Comparison of ENCODE assay signal across 33 mouse cellular contexts in the genomic region with DNA sequence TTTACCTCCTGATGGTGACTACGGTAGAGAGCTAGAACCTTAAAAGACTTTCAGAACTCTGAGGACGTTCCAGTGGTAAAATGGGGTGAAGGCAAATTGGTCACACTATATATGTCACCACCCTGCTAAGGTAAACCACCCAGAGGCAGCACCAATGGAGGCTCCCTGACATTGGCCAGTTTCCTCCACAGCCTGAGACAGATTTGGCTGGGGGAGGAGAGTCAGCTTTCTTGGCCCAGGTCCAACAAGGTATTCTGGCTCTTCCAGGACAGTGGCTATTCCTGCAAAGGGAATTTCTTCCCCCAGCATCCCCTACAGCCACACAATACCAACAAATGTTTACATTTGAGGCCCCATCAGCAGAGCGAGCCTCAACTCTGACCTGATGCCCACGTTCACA. TPM values are rescaled to one million over a fixed set of nuclear protein-coding genes. Genes with fewer than 3 reads are reported as not detected.
DNase-seq lines count a peak whose midpoint lies in the region; ATAC-seq and TF ChIP-seq lines count a peak whose summit lies in the region.
"Had no signal": no experiment of that assay in that cellular context is flagged by ENCODE, and none has a peak within 500 bp of the region (broad histone marks: within the 10 kb centered on the region; RNA-seq: fewer than 3 reads in every experiment).

No protein-coding gene starts in this region.

- TF ChIP-seq CTCF in kidney, postnatal 0 days (IDR thresholded peaks at IDR 0.05; ENCODE audit: low read depth), result no peak

- H3K4me1 ChIP-seq in midbrain, embryonic 14.5 days (ENCODE audit: control insufficient read depth, insufficient read depth, low read length), result no peaks in the 10 kb centered on the region
- H3K4me1 ChIP-seq in midbrain, embryonic 11.5 days (ENCODE audit: control insufficient read depth, insufficient read depth, low read length), result no peaks in the 10 kb centered on the region
- peaks cover 13% of the 10 kb centered on the region; the same call in 1 of the 2 replicates for H3K4me1 ChIP-seq in kidney, postnatal 0 days (replicated peaks; ENCODE audit: insufficient read depth, low read length)
- H3K4me1 ChIP-seq in forebrain, embryonic 15.5 days, result peaks cover 3% of the 10 kb centered on the region; the same call in 1 of the 2 replicates
- H3K4me1 ChIP-seq: heart, embryonic 10.5 days; heart, embryonic 15.5 days; limb, embryonic 15.5 days; midbrain, embryonic 10.5 days had no signal

- 72% methylated on average over 4 of the region's 4 CpGs for WGBS in midbrain, embryonic 14.5 days
- 76% methylated on average over 4 of the region's 4 CpGs for WGBS in midbrain, embryonic 11.5 days
- WGBS in kidney, postnatal 0 days, result 42% methylated on average over 4 of the region's 4 CpGs
- 76% methylated on average over 4 of the region's 4 CpGs for WGBS in forebrain, embryonic 15.5 days

- H3K27me3 ChIP-seq in midbrain, embryonic 14.5 days (ENCODE audit: control insufficient read depth, insufficient read depth, low read length), result no peaks in the 10 kb centered on the region
- no peaks in the 10 kb centered on the region for H3K27me3 ChIP-seq in midbrain, embryonic 11.5 days (ENCODE audit: control insufficient read depth, insufficient read depth, low read length)
- H3K27me3 ChIP-seq in kidney, postnatal 0 days (ENCODE audit: insufficient read depth, low read length), result no peaks in the 10 kb centered on the region
- no peaks in the 10 kb centered on the region for H3K27me3 ChIP-seq in forebrain, embryonic 15.5 days
- H3K27me3 ChIP-seq: Patski; stomach, embryonic 15.5 days had no signal

- DNase-seq in cerebellum, postnatal 10 days, result peak; percentile 43 to 61
- DNase-seq in cerebellum, adult 11-12 months, result no peak
- DNase-seq in midbrain, embryonic 14.5 days, result no peak
- no peak for DNase-seq in midbrain, embryonic 11.5 days (ENCODE audit: low spot score, missing footprints)
- DNase-seq in kidney, postnatal 0 days (ENCODE audit: low spot score), result no peak
- DNase-seq in heart, postnatal 14 days, result no peak
- no peak for DNase-seq in gastrocnemius, adult 18-20 months (ENCODE audit: low spot score)
- DNase-seq: adrenal gland, postnatal 10 days; cerebellum, adult 9-11 months; forebrain, postnatal 0 days; gastrocnemius, postnatal 14 days; heart, adult 11 months; heart, postnatal 36 days; lung, adult 2 months; lung, postnatal 14 days had no signal

- no peaks in the 10 kb centered on the region for H3K9me3 ChIP-seq in midbrain, embryonic 14.5 days (ENCODE audit: control insufficient read depth, low read length)
- H3K9me3 ChIP-seq in midbrain, embryonic 11.5 days (ENCODE audit: control insufficient read depth, low read length), result no peaks in the 10 kb centered on the region
- H3K9me3 ChIP-seq in kidney, postnatal 0 days (replicated peaks; ENCODE audit: low read length), result no peaks in the 10 kb centered on the region
- no peaks in the 10 kb centered on the region for H3K9me3 ChIP-seq in forebrain, embryonic 15.5 days
- H3K9me3 ChIP-seq: heart, embryonic 10.5 days; heart, embryonic 15.5 days; hindbrain, embryonic 13.5 days; limb, embryonic 10.5 days; limb, embryonic 15.5 days; midbrain, embryonic 10.5 days; neural tube, embryonic 13.5 days; stomach, embryonic 15.5 days had no signal

- intact Hi-C loops in heart, postnatal 14 days (cut with DNase I), result loop anchor here (5.0 kb wide), 1 partner anchor 119 kb away; no protein-coding TSS in a partner anchor

- no peak for ATAC-seq in midbrain, embryonic 14.5 days (ENCODE audit: low FRiP score, low TSS enrichment)
- no peak for ATAC-seq in midbrain, embryonic 11.5 days (ENCODE audit: low FRiP score)
- ATAC-seq in kidney, postnatal 0 days (replicated peaks; ENCODE audit: low FRiP score, low read depth), result no peak
- ATAC-seq in forebrain, embryonic 15.5 days (replicated peaks), result no peak
- ATAC-seq: forebrain, postnatal 0 days; inflammation-experienced regulatory T-cells, adult 6 months; Patski had no signal

- H3K36me3 ChIP-seq in midbrain, embryonic 14.5 days (ENCODE audit: control insufficient read depth, insufficient read depth, low read length), result no peaks in the 10 kb centered on the region
- no peaks in the 10 kb centered on the region for H3K36me3 ChIP-seq in midbrain, embryonic 11.5 days (ENCODE audit: control insufficient read depth, insufficient read depth, low read length)
- no peaks in the 10 kb centered on the region for H3K36me3 ChIP-seq in kidney, postnatal 0 days (ENCODE audit: insufficient read depth, low read length)
- no peaks in the 10 kb centered on the region for H3K36me3 ChIP-seq in forebrain, embryonic 15.5 days
- H3K36me3 ChIP-seq: heart, embryonic 10.5 days; heart, embryonic 15.5 days; hindbrain, embryonic 13.5 days; limb, embryonic 10.5 days; limb, embryonic 15.5 days; midbrain, embryonic 10.5 days; neural tube, embryonic 13.5 days; stomach, embryonic 15.5 days had no signal

- H3K4me3 ChIP-seq in midbrain, embryonic 14.5 days (replicated peaks; ENCODE audit: low read depth, low read length), result no peak overlapping the region
- no peak overlapping the region for H3K4me3 ChIP-seq in midbrain, embryonic 11.5 days (ENCODE audit: low read depth, low read length)
- H3K4me3 ChIP-seq in kidney, postnatal 0 days (replicated peaks; ENCODE audit: low read depth, low read length), result no peak overlapping the region
- H3K4me3 ChIP-seq in forebrain, embryonic 15.5 days, result no peak overlapping the region
- H3K4me3 ChIP-seq: erythroblast, embryonic 14.5 days; heart, embryonic 10.5 days; heart, embryonic 15.5 days; hindbrain, embryonic 13.5 days; limb, embryonic 10.5 days; limb, embryonic 15.5 days; midbrain, embryonic 10.5 days; neural tube, embryonic 13.5 days; stomach, embryonic 15.5 days had no signal

- no peak overlapping the region for H3K9ac ChIP-seq in midbrain, embryonic 14.5 days (replicated peaks; ENCODE audit: low read length)
- H3K9ac ChIP-seq in midbrain, embryonic 11.5 days (ENCODE audit: low read length), result no peak overlapping the region
- no peak overlapping the region for H3K9ac ChIP-seq in kidney, postnatal 0 days (ENCODE audit: low read depth, low read length)
- no peak overlapping the region for H3K9ac ChIP-seq in forebrain, embryonic 15.5 days (replicated peaks)
- H3K9ac ChIP-seq: forebrain, postnatal 0 days; heart, embryonic 15.5 days; hindbrain, embryonic 13.5 days; limb, embryonic 15.5 days; liver, embryonic 14.5 days; neural tube, embryonic 13.5 days; stomach, embryonic 15.5 days had no signal

- 0 out of 2 replicates have a peak overlapping the region, but pooled peaks have one; percentile 5 for H3K27ac ChIP-seq in midbrain, embryonic 14.5 days (replicated peaks; ENCODE audit: low read depth, low read length)
- no peak overlapping the region for H3K27ac ChIP-seq in midbrain, embryonic 11.5 days (ENCODE audit: low read depth, low read length)
- peak overlapping the region; percentile 95 for H3K27ac ChIP-seq in kidney, postnatal 0 days
- H3K27ac ChIP-seq in forebrain, embryonic 15.5 days (replicated peaks), result no peak overlapping the region
- H3K27ac ChIP-seq: heart, embryonic 10.5 days; heart, embryonic 15.5 days; hindbrain, embryonic 13.5 days; limb, embryonic 10.5 days; limb, embryonic 15.5 days; liver, embryonic 14.5 days; midbrain, embryonic 10.5 days; neural tube, embryonic 13.5 days; stomach, embryonic 15.5 days had no signal

- H3K4me2 ChIP-seq in midbrain, embryonic 14.5 days (ENCODE audit: low read length), result no peak overlapping the region
- no peak overlapping the region for H3K4me2 ChIP-seq in midbrain, embryonic 11.5 days
- peak overlapping the region; percentile 23 for H3K4me2 ChIP-seq in kidney, postnatal 0 days (ENCODE audit: low read length)
- no peak overlapping the region for H3K4me2 ChIP-seq in forebrain, embryonic 15.5 days (replicated peaks)
- H3K4me2 ChIP-seq: heart, embryonic 15.5 days; hindbrain, embryonic 13.5 days; limb, embryonic 15.5 days; neural tube, embryonic 13.5 days; stomach, embryonic 15.5 days had no signal

RNA-seq across cellular contexts. Expression of a gene that starts 31.9 kb away (rescaled TPM):
- polyA plus RNA-seq in midbrain, embryonic 14.5 days (2014; fragmentation: Nextera tagmentation; extraction: Ambion mirVana), result 0.12 TPM in 2 replicates
- polyA plus RNA-seq in midbrain, embryonic 11.5 days (2014; fragmentation: Nextera tagmentation; extraction: Ambion mirVana), result not detected in 2 replicates
- polyA plus RNA-seq in kidney, postnatal 0 days (2015; fragmentation: Nextera tagmentation; extraction: Ambion mirVana), result 88.8 and 92.6 TPM in 2 replicates
- polyA plus RNA-seq in forebrain, embryonic 15.5 days (2015; fragmentation: Nextera tagmentation; extraction: Ambion mirVana), result 0.08 TPM in 1 of 2 replicates, not detected in the other
- total RNA-seq in heart, postnatal 14 days (2021), result not detected
- not detected for total RNA-seq in gastrocnemius, adult 18-20 months (2021)
- total RNA-seq: forebrain, postnatal 0 days; gastrocnemius, postnatal 14 days; heart, postnatal 36 days; megakaryocyte progenitor cell, adult 5-6 weeks; midbrain, postnatal 0 days had no signal
- polyA plus RNA-seq: C2C12; embryonic facial prominence, embryonic 14.5 days; erythroblast, embryonic 14.5 days; forebrain, embryonic 11.5 days; inflammation-experienced regulatory T-cells, adult 6 months; limb, embryonic 10.5 days; midbrain, embryonic 10.5 days had no signal

Comparison
In these comparisons a context has a peak if more than half of its experiments do, and no peak if none do; other contexts are left out.
1. DNase-seq: peak in cerebellum, postnatal 10 days (2 of 2); none in cerebellum, adult 11-12 months (single experiment), midbrain, embryonic 14.5 days (single experiment), midbrain, embryonic 11.5 days (single experiment), kidney, postnatal 0 days (single experiment), heart, postnatal 14 days (0 of 2) and gastrocnemius, adult 18-20 months (single experiment).
2. H3K27ac ChIP-seq: peak in midbrain, embryonic 14.5 days (single experiment) and kidney, postnatal 0 days (single experiment); none in midbrain, embryonic 11.5 days (single experiment) and forebrain, embryonic 15.5 days (single experiment).
3. RNA of a gene that starts 31.9 kb away (polyA plus RNA-seq): 88.8 to 92.6 TPM in kidney, postnatal 0 days; 0.12 TPM in midbrain, embryonic 14.5 days, 0.08 TPM in forebrain, embryonic 15.5 days and not detected in midbrain, embryonic 11.5 days; every median in the first group is over 10 times any median in the second.